Mouse (Mus musculus) testis, adult 2 months (tissue): ENCODE data around the gene Naaladl1. TPM values are rescaled to one million over a fixed set of nuclear protein-coding genes. Genes with fewer than 3 reads are reported as not detected.

ENCODE experiments used
- H3K27ac ChIP-seq: fragments of 200-500 bp; 2 replicates; pipeline ENCODE4 v1.5.1; 2012; ENCODE audit warnings: low read depth, low read length; ENCODE audit not compliant: control insufficient read depth, insufficient read depth
- H3K27me3 ChIP-seq: fragments of 200-500 bp; 2 replicates; pipeline ENCODE4 v1.6.1; 2012; ENCODE audit warnings: mild to moderate bottlenecking, low read length, moderate library complexity; ENCODE audit not compliant: control insufficient read depth, insufficient read depth
- H3K36me3 ChIP-seq: fragments of 200-500 bp; 2 replicates; pipeline ENCODE4 v1.6.1; 2012; ENCODE audit warnings: mild to moderate bottlenecking, low read length; ENCODE audit not compliant: control insufficient read depth, insufficient read depth
- H3K4me1 ChIP-seq: fragments of 200-500 bp; 2 replicates; pipeline ENCODE4 v1.6.1; 2012; ENCODE audit warnings: low read length; ENCODE audit not compliant: control insufficient read depth, insufficient read depth
- H3K4me3 ChIP-seq: fragments of 200-500 bp; 2 replicates; pipeline ENCODE4 v1.5.1; 2012; ENCODE audit warnings: low read depth, mild to moderate bottlenecking, low read length, moderate library complexity, mixed read lengths; ENCODE audit not compliant: control insufficient read depth
- CTCF ChIP-seq: fragments of 200-500 bp; IDR thresholded peaks from 2 replicates; pipeline ENCODE4 v1.5.1; 2012; ENCODE audit warnings: low read depth, mild to moderate bottlenecking, inconsistent platforms, low read length, moderate library complexity; ENCODE audit not compliant: control insufficient read depth, insufficient read depth, insufficient replicate concordance
- POLR2A ChIP-seq: fragments of 200-500 bp; IDR thresholded peaks from 2 replicates; pipeline ENCODE4 v1.6.1; 2012; ENCODE audit warnings: low read depth, mild to moderate bottlenecking, inconsistent platforms, low read length, moderate library complexity; ENCODE audit not compliant: control insufficient read depth
- polyA plus RNA-seq: library from polyadenylated mRNA; depleted of rRNA; stranded (reverse); fragments of >200 nt; gene quantifications from 2 replicates; pipeline ENCODE4 v1.2.3, GENCODE M21; 2012

Gene Naaladl1
- polyA plus RNA-seq, 1 experiment = 4.0 TPM

DNA sequence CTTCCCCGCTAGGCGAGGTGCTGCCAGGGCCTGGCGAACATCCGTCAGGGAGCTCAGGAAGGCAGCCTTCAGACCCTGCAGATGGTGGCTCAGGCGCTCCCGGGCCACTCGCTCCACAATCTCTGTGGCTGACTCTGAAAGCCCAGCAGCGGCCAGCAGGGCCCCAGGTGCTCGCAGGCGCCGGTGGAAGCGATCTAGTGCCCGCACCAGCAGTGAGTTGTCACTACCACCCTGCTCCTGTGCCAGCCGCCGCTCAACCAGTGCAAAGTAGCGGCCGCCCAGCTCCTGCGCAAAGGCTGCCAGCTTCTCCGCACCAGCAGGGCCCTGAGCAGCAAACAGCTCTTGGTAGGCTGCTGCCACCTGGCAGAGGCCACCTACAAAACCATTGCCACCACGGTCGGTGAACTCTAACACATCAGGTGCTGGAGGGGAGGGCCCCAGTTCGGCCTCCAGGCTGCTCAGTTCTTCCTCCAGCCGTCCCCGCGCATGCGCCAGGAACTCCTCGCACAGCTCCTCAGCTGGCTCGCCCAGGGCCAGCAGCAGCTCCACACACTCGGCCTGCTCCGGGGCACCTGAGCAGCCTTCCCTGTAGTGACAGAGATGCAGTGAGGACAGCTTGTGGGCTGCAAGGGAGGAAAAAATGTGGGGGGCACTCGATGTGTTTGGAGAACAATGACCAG lies 34.9 kb upstream of the Naaladl1 start:
- TF ChIP-seq POLR2A = no peak
- TF ChIP-seq CTCF = no peak
- Histone ChIP-seq H3K27me3 (no peaks in the 10 kb centered on the region), H3K4me3 (no peak overlapping the region; the same call in 1 of the 2 replicates), H3K4me1 (peaks cover 19% of the 10 kb centered on the region), H3K36me3 (no peaks in the 10 kb centered on the region; the same call in 1 of the 2 replicates), H3K27ac (no peak overlapping the region)

DNA sequence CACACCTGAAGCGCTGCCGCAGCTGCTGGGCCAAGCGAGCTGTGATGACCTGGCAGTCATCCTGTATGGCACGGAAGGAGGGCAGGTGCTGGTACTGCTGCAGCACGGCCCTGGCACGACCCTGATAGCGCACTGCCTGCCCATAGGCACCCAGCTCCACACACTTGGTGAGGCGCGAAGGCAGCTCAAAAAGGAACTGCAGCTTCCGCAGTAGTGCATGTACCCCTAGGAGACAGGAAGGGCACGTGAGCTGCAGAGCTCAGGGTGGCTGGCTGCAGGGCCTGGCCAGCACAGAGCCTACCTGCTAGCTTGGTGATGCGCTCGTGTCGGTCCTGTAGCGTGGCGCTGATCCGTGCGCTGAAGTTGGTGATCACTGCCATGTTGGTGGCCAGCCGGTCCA lies 34.3 kb upstream of the Naaladl1 start:
- Histone ChIP-seq H3K4me1 (peaks cover 21% of the 10 kb centered on the region), H3K4me3 (no peak overlapping the region), H3K36me3 (no peaks in the 10 kb centered on the region; the same call in 1 of the 2 replicates), H3K27me3 (no peaks in the 10 kb centered on the region), H3K27ac (no peak overlapping the region)
- no peak for TF ChIP-seq POLR2A
- no peak for TF ChIP-seq CTCF

DNA sequence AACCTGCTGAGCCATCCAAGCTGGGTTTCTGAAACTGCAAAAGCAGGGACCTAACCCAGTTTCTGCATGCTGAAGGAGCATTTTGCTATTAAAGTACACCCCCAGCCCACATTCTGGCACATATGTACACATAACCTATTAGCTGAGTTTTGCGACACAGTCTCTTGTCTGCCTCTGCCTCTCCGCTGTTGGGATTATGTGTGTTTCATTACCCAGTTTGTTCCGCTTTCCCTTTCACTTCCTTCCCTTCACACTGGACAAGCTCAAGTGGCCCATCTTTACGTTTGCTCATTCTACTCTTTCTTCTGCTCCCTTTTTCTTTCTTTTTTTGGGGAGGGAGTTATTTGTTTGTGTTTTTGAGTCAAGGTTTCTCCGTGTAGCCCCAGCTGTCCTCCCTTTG lies 31.7 kb upstream of the Naaladl1 start:
- H3K27me3 ChIP-seq = no peaks in the 10 kb centered on the region
- no peaks in the 10 kb centered on the region; the same call in 1 of the 2 replicates for H3K36me3 ChIP-seq
- peaks cover 6% of the 10 kb centered on the region for H3K4me1 ChIP-seq
- H3K4me3 ChIP-seq = no peak overlapping the region
- H3K27ac ChIP-seq = no peak overlapping the region
- TF ChIP-seq POLR2A (no peak), CTCF (no peak)

DNA sequence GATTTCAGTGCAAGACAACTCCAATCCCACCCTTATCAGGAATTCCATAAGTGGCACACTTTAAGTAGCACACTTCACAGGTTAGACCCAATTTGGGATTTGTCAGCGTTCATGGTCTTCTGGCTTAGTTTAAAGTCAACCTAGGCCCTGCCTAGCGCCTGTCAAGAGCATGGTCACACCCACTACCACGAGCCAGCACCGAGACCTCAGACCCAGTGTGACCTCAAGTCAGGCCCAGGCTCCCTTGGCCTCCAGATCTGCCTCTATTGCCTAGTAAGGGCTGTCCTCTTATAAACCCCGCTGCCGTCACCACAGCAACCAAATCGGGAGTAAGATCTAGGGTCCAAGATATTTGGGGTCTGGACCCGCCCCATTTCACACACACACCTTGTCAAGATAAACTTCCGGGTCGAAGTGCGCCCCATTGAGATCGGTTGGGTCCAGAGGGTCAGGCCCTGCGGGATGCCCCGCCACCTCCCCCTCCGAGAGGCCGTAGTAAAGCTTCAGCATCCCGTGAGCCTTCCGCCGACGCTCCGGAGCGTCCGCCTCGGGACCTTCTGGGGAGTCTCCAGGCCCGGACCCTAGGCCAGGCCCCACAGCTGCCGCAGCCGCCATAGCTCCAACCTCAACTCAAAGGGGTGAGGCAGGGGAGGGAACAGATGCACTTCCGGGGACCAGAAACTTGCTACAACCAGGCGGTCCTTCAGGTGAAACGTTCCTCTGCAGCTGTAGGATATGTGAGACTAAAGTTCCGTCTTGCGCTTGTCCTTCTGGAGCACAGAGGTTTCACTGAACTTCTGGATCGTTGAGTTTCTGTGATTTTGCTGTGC lies 28.8 kb upstream of the Naaladl1 start, which contains the start of gene Vps51:
Vps51 (minus strand) TSS at position 668 of the 830 bp plus-strand sequence.
- H3K36me3 ChIP-seq = peaks cover 1% of the 10 kb centered on the region
- peaks cover 6% of the 10 kb centered on the region for H3K4me1 ChIP-seq
- H3K27ac ChIP-seq = peak within 1 kb of the TSS; percentile 80
- TF ChIP-seq POLR2A = peak; percentile 78
- no peak for TF ChIP-seq CTCF
- peak within 1 kb of the TSS; percentile 85 for H3K4me3 ChIP-seq
- H3K27me3 ChIP-seq = no peaks in the 10 kb centered on the region

DNA sequence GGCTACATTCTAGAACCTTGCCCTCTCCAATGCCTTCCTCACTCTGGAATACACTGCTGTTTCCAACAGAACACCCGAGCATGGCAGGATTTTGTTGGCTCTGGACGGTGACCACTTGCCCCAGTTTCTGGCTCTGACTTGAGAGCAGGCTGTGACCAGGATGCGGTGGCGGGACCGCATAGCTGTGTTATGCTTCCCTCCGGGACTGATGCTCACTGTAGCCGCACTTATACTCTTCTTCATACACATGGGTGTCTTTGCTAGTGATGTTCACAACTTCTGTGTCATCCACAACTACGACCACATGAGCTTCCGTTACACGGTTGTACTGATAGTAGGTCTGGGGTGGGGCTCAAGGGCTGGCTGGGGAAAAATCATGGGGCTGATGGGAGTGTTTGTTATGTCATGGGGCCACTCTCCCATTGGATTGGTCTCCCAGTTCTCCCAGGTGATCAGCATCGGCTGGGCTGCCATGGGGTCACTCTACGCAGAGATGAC lies 25.6 kb upstream of the Naaladl1 start, which contains the start of gene Tmem262:
Tmem262 (plus strand) TSS at position 51 of the 498 bp plus-strand sequence.
- Histone ChIP-seq H3K36me3 (peaks cover 1% of the 10 kb centered on the region), H3K27me3 (no peaks in the 10 kb centered on the region), H3K27ac (peak within 1 kb of the TSS; percentile 74), H3K4me3 (peak within 1 kb of the TSS; percentile 88), H3K4me1 (peaks cover 9% of the 10 kb centered on the region)
- TF ChIP-seq CTCF (no peak), POLR2A (peak; percentile 22; the same call in 1 of the 2 replicates)

DNA sequence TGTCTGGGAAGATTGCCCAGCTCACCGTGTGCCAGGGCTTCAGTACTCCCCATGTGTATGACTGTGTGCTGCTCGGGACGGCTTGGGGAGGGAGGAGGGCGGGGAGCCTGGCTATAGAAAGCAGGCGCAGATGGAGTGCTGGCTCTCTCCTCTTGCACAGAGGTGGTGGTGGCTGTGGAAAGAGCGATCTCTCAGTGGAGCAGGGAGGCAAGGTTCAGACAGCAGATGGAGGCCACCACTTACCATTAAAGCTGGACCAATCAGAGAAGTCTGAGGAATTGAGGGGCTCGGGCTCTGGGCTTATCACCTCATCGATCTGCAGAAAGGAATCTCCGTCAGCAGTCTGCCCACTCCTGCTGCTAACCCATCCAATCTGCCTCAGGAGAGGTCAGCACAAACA lies 23.4 kb upstream of the Naaladl1 start, which contains the start of gene Gm28374:
Gm28374 (minus strand) TSS at position 101 of the 400 bp plus-strand sequence.
- TF ChIP-seq POLR2A (no peak), CTCF (no peak)
- Histone ChIP-seq H3K36me3 (peaks cover 1% of the 10 kb centered on the region), H3K4me1 (peaks cover 8% of the 10 kb centered on the region), H3K27me3 (no peaks in the 10 kb centered on the region), H3K27ac (no peak within 1 kb of the TSS), H3K4me3 (peak within 1 kb of the TSS; percentile 88)
